ENCODE assay signal across 17 mouse cellular contexts in genomic region chr9:59125886-59126285, GRCm38 (mm10).
"Had no signal": no experiment of that assay in that cellular context is flagged by ENCODE, and none has a peak within 500 bp of the region (broad histone marks: within the 10 kb centered on the region; RNA-seq: fewer than 3 reads in every experiment).

No protein-coding gene starts in this region.

- H3K9ac ChIP-seq: kidney, embryonic 15.5 days; limb, embryonic 15.5 days; liver, embryonic 12.5 days; lung, embryonic 14.5 days; neural tube, embryonic 15.5 days; stomach, embryonic 15.5 days had no signal

- DNase-seq: kidney, adult 2 months; kidney, postnatal 14 days; lung, embryonic 14.5 days; lung, postnatal 10 days; lung, postnatal 4 days; right cerebral cortex, postnatal 4 days; spleen, adult 18-20 months; thymus, adult 2 months; thymus, postnatal 36 days had no signal

- H3K4me3 ChIP-seq: kidney, embryonic 15.5 days; left cerebral cortex, adult 2 months; limb, embryonic 15.5 days; liver, embryonic 12.5 days; midbrain, embryonic 10.5 days; myocyte; neural tube, embryonic 15.5 days; stomach, embryonic 15.5 days had no signal

- ATAC-seq: liver, embryonic 12.5 days had no signal

- H3K27me3 ChIP-seq: kidney, embryonic 15.5 days; limb, embryonic 15.5 days; liver, embryonic 12.5 days; neural tube, embryonic 15.5 days; stomach, embryonic 15.5 days had no signal

- H3K4me2 ChIP-seq: kidney, embryonic 15.5 days; limb, embryonic 15.5 days; liver, embryonic 12.5 days; lung, embryonic 14.5 days; neural tube, embryonic 15.5 days; stomach, embryonic 15.5 days had no signal

- H3K9me3 ChIP-seq: kidney, embryonic 15.5 days; limb, embryonic 15.5 days; liver, embryonic 12.5 days; midbrain, embryonic 10.5 days; neural tube, embryonic 15.5 days; stomach, embryonic 15.5 days had no signal

- H3K4me1 ChIP-seq: kidney, embryonic 15.5 days; limb, embryonic 15.5 days; liver, embryonic 12.5 days; stomach, embryonic 15.5 days had no signal

- H3K36me3 ChIP-seq: kidney, embryonic 15.5 days; limb, embryonic 15.5 days; liver, embryonic 12.5 days; midbrain, embryonic 10.5 days; neural tube, embryonic 15.5 days; stomach, embryonic 15.5 days had no signal

- H3K27ac ChIP-seq: kidney, embryonic 15.5 days; left cerebral cortex, adult 2 months; limb, embryonic 15.5 days; liver, embryonic 12.5 days; midbrain, embryonic 10.5 days; neural tube, embryonic 15.5 days; stomach, embryonic 15.5 days had no signal
